Mouse (Mus musculus): ENCODE measurements around the gene Chchd6. TPM values are rescaled to one million over a fixed set of nuclear protein-coding genes. Genes with fewer than 3 reads are reported as not detected.

The Chchd6 gene
- polyA plus RNA-seq, 1 experiment from 2014 or later, result 115 TPM

DNA sequence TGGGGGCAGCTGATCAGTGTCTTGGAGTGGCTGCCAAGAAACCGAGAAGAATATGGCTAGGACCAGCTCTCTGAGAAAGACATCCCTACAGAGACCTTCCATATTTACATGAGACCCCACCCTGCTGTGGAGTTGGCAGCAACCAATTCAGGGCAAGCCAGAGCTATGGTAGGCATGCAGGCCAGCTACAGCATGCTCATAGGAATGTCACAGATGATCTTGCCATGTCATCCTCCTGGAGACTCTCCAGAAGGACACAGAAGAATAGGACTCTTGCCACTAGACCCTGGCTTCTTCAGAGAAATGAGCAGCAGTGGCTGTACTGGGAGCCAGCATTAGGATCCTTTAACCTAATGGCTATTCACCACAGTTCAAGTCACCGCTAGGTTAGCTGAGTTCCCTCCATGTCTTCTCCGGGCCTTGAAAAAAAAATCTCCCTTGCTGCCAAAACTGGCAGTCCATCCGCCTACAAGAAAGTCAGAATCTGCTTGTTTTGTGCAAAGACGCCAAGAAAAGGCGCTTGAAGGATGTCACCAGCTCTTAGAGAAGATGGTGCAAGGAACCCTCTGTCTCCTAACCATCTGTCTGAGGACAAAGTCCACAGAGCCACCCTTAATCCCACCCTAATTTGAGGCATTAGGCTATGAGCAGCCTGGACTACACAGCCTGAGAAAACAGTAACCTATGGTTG is 43.0 kb downstream of the Chchd6 start:
- Histone ChIP-seq H3K9me3 (no peaks in the 10 kb centered on the region), H3K4me1 (replicated peaks) (peaks cover 7% of the 10 kb centered on the region), H3K36me3 (no peaks in the 10 kb centered on the region), H3K27ac (replicated peaks) (no peak overlapping the region), H3K4me3 (no peak overlapping the region), H3K9ac (peak overlapping the region; percentile 8; the same call in 1 of the 2 replicates), H3K27me3 (no peaks in the 10 kb centered on the region), H3K4me2 (no peak overlapping the region)
- WGBS, result 93% methylated on average over 6 of the region's 6 CpGs
- 0 out of 2 replicates have a peak, but pooled peaks have one; percentile 34 for ATAC-seq (ENCODE audit: low read depth)

DNA sequence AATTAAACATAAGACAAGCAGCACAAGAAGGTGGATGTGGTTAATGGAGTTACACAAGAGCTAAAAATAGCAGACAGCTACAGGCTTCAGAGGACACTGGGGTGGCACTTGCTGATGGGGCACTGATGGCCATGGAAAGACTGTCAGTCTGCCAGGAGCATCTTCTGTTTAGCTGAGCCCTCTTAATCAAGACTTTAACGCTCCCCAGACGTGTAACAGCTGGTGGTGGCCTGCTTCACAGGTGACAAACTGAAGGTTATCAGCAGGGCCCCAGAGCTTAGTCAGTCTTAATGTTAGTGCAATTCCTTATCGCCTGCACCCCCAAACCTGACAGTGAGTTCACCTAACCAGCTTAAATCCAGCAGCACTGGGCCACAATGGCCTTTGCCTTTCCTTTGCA is 46.3 kb downstream of the Chchd6 start:
- no peak overlapping the region for H3K4me2 ChIP-seq
- H3K27me3 ChIP-seq, result no peaks in the 10 kb centered on the region
- H3K9me3 ChIP-seq, result no peaks in the 10 kb centered on the region
- H3K36me3 ChIP-seq, result no peaks in the 10 kb centered on the region
- peaks cover 7% of the 10 kb centered on the region for H3K4me1 ChIP-seq (replicated peaks)
- H3K4me3 ChIP-seq, result no peak overlapping the region
- ATAC-seq (ENCODE audit: low read depth), result no peak
- WGBS, result 77% methylated on average over 3 of the region's 3 CpGs
- H3K27ac ChIP-seq (replicated peaks), result no peak overlapping the region
- no peak overlapping the region for H3K9ac ChIP-seq

DNA sequence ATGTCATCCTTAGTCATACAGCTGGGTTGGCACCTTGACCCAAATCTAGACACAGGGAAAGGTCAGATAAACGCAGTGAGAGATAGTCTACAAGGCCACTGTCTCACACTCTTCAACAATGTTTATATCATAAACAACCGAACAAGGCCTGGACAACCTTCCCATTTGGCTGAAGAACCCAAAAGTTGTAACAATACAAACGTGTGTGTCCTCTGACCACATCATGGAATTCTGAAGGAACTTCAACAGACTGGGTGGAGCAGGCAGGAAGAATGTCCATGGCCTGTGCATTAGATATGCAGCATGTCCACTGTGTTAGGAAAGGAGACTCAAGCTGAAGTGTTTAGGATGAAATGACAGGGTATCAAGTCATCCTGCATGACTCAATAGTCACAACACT is 47.5 kb downstream of the Chchd6 start:
- 88% methylated on average over 3 of the region's 3 CpGs for WGBS
- H3K9ac ChIP-seq, result no peak overlapping the region
- H3K36me3 ChIP-seq, result no peaks in the 10 kb centered on the region
- H3K4me1 ChIP-seq (replicated peaks), result peaks cover 3% of the 10 kb centered on the region
- H3K27me3 ChIP-seq, result no peaks in the 10 kb centered on the region
- H3K9me3 ChIP-seq, result no peaks in the 10 kb centered on the region
- H3K4me3 ChIP-seq, result no peak overlapping the region
- no peak overlapping the region for H3K27ac ChIP-seq (replicated peaks)
- no peak for ATAC-seq (ENCODE audit: low read depth)
- H3K4me2 ChIP-seq, result no peak overlapping the region

DNA sequence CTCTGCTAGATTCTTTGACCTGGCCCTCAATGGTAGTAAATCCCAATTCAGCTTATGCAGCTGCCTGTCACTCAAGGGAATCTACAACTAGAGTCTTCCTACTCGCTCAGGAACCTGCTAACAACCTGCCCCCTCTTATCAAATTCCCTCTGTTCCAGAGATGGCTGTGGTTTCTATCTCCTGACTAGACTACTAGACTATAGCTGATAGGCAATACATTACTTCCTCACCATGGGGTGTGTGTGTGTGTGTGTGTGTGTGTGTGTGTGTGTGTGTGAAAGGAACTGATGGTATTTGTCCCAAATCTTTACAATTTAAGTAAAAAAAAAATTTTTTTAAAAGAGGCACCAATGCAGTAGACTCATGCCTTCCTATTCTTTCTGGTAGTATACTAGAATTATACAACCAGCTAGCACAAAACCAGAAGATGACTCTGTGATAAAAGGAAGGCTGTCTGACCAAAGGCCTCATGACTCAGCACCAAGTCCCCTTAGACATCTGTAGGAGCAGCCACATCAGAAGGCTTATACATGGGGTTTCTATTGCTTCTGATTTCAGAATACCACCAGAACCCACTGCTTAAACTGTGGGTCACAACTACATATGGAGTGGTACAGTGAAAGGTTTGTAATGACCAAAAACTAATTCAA is 57.2 kb downstream of the Chchd6 start:
- no peaks in the 10 kb centered on the region for H3K4me1 ChIP-seq (replicated peaks)
- no peaks in the 10 kb centered on the region for H3K9me3 ChIP-seq
- no peak overlapping the region for H3K27ac ChIP-seq (replicated peaks)
- H3K4me2 ChIP-seq, result no peak overlapping the region
- WGBS, result 88% methylated on average over 1 of the region's 1 CpGs
- no peak for ATAC-seq (ENCODE audit: low read depth)
- no peaks in the 10 kb centered on the region for H3K27me3 ChIP-seq
- no peaks in the 10 kb centered on the region for H3K36me3 ChIP-seq
- no peak overlapping the region for H3K9ac ChIP-seq
- H3K4me3 ChIP-seq, result no peak overlapping the region

DNA sequence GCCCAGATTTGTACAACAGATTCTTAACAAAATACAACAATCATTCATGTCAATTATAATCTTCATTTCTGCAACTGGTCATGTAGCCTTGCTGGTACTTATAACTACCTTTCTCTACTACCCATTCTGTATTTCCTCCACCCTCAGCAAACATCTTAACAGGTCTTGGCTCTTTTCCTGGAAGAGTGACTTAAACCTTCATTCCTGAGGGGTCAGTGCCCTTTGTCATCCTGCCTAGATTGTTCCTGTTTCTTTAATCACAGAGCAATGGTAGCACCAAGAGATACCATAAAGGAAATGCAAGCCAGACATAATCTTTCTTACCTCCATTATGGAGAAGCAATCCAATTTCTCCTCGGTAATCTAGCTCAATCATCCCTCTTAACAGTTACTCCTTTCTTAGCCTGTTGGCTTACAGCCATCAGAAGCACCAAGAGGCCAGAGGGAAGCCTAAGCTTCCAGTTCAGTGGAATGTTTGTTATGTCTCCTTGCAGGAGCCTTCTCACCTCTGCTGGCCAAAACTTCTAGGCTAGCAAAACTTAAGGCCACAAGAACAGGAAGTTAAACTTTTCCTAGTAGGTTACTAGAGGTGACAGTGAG is 59.7 kb downstream of the Chchd6 start:
- Histone ChIP-seq H3K4me1 (replicated peaks) (no peaks in the 10 kb centered on the region), H3K4me2 (no peak overlapping the region), H3K27me3 (no peaks in the 10 kb centered on the region), H3K27ac (replicated peaks) (no peak overlapping the region), H3K4me3 (no peak overlapping the region), H3K36me3 (no peaks in the 10 kb centered on the region), H3K9ac (no peak overlapping the region), H3K9me3 (no peaks in the 10 kb centered on the region)
- WGBS, result 45% methylated on average over 1 of the region's 1 CpGs
- no peak for ATAC-seq (ENCODE audit: low read depth)

DNA sequence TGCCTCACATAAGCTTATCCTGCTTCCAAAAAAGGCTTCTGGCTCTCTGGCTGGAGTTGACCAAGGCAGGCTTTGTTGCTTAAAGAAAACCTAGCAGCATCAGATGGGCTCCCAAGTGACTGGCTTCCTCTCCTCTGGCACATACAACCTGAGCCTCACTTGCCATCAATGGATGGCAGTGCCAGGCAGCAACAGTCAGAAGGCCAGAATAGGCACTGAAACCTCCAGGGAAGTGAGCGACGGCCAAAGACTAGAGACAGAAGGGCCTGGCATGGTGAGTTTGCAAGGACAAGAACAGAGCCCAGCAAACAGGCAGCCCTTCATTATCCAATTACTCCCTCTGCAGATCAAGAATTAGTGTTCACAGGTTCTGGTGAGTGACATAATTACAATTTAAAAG is 70.7 kb downstream of the Chchd6 start:
- no peak for ATAC-seq (ENCODE audit: low read depth)
- no peaks in the 10 kb centered on the region for H3K4me1 ChIP-seq (replicated peaks)
- 79% methylated on average over 2 of the region's 2 CpGs for WGBS

DNA sequence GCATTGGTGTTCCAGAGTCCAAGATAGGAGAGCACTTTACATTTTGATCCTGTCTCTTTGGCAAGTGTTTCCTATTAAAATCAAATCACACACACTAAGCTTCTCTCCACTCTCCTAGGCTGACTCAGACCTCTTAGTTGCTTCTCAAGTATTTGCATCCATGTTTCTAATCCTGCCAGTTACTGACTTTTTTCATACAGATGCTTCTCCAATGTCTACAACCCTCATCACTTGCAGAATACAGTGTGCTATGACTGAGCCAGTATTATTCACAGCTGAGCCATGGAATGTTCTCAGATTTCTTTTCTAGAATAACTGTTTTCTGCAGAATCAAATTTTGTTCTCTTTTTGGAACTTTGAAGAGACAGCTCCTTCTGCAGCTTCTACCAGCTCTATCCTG is 85.3 kb downstream of the Chchd6 start:
- H3K4me2 ChIP-seq, result no peak overlapping the region
- H3K4me3 ChIP-seq, result no peak overlapping the region
- no peaks in the 10 kb centered on the region for H3K9me3 ChIP-seq
- ATAC-seq (ENCODE audit: low read depth), result no peak
- no peaks in the 10 kb centered on the region for H3K36me3 ChIP-seq
- no peak overlapping the region for H3K27ac ChIP-seq (replicated peaks)
- no peak overlapping the region for H3K9ac ChIP-seq
- H3K27me3 ChIP-seq, result no peaks in the 10 kb centered on the region
- H3K4me1 ChIP-seq (replicated peaks), result peaks cover 11% of the 10 kb centered on the region; the same call in 1 of the 2 replicates

More for the DNA sequence above, 70.7 kb downstream of the Chchd6 start:
- Histone ChIP-seq H3K9ac (no peak overlapping the region), H3K9me3 (no peaks in the 10 kb centered on the region), H3K4me2 (no peak overlapping the region), H3K27me3 (no peaks in the 10 kb centered on the region), H3K27ac (replicated peaks) (no peak overlapping the region), H3K4me3 (no peak overlapping the region), H3K36me3 (no peaks in the 10 kb centered on the region)

DNA sequence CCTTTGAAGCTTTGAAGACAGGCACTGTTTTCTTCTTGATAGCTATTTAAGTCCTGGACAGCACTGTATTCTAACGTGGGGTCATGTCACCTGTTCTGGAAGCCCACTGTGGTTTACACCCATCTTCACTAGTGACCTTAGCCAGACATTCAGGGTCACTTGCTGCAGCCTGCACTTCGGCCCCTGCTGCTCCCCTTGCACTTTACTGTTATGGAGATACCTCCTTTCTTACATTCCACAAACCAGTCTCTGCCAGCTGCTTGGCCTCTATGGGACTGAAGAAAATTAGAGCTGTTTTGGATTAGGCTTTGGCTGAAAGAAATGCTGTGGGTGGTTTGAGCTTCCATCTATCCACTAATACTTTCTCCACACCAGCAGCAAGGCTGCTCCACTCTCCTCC is 86.7 kb downstream of the Chchd6 start:
- no peaks in the 10 kb centered on the region for H3K9me3 ChIP-seq
- H3K36me3 ChIP-seq, result no peaks in the 10 kb centered on the region
- no peak overlapping the region for H3K4me3 ChIP-seq
- no peak overlapping the region for H3K4me2 ChIP-seq
- no peak for ATAC-seq (ENCODE audit: low read depth)
- H3K4me1 ChIP-seq (replicated peaks), result peaks cover 11% of the 10 kb centered on the region; the same call in 1 of the 2 replicates
- H3K9ac ChIP-seq, result no peak overlapping the region
- 70% methylated on average over 2 of the region's 2 CpGs for WGBS
- H3K27me3 ChIP-seq, result no peaks in the 10 kb centered on the region
- no peak overlapping the region for H3K27ac ChIP-seq (replicated peaks)

DNA sequence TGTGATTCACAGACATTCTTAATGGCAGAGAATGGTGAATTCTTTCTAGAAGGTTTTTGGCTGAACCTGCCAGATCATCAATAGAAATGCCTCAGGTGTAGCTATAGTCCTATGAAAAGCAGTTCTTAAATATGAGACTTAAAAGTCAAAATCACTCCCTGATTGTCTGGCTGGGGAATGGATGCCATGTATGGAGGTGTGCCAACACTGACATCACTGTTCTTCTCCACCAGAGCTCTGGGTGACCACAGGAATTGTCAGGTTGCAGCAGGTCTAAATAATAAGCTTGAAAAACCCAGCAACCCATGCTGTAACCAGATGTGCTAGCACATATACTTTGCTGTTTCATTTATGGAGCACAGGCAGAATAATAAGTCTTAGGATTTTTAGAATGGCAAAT is 87.2 kb downstream of the Chchd6 start:
- Histone ChIP-seq H3K4me3 (no peak overlapping the region), H3K27ac (replicated peaks) (no peak overlapping the region)
- no peak for ATAC-seq (ENCODE audit: low read depth)

DNA sequence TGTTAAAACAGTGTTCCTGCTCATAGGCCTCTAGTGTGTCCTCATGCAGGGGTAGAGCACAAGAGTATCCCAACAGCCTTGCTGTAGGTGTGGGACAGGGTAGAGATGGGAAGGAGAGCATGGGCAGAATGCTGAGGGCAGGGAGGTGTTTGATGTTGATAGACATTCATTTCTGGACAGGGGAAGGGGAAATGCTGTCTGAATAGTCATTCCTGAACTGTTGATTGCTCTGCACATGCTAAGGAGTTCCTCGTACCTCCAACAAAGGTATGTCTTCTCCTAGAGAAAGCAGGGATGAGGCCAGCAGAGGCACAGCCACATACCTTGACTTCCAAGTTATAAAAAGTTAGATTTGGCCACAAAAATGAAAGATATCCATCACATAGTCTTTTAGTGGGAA is 95.5 kb downstream of the Chchd6 start:
- H3K9ac ChIP-seq, result no peak overlapping the region
- H3K36me3 ChIP-seq, result no peaks in the 10 kb centered on the region
- H3K4me2 ChIP-seq, result no peak overlapping the region
- no peak for ATAC-seq (ENCODE audit: low read depth)
- no peaks in the 10 kb centered on the region for H3K27me3 ChIP-seq
- H3K4me1 ChIP-seq (replicated peaks), result 0 out of 2 replicates have a peak, but pooled peaks cover 7% of the 10 kb centered on the region
- H3K4me3 ChIP-seq, result no peak overlapping the region
- no peak overlapping the region for H3K27ac ChIP-seq (replicated peaks)
- no peaks in the 10 kb centered on the region for H3K9me3 ChIP-seq
- 94% methylated on average over 1 of the region's 1 CpGs for WGBS

More for the DNA sequence above, 87.2 kb downstream of the Chchd6 start:
- no peak overlapping the region for H3K9ac ChIP-seq
- peaks cover 11% of the 10 kb centered on the region; the same call in 1 of the 2 replicates for H3K4me1 ChIP-seq (replicated peaks)
- no peaks in the 10 kb centered on the region for H3K36me3 ChIP-seq
- no peaks in the 10 kb centered on the region for H3K27me3 ChIP-seq
- no peak overlapping the region for H3K4me2 ChIP-seq
- H3K9me3 ChIP-seq, result no peaks in the 10 kb centered on the region

DNA sequence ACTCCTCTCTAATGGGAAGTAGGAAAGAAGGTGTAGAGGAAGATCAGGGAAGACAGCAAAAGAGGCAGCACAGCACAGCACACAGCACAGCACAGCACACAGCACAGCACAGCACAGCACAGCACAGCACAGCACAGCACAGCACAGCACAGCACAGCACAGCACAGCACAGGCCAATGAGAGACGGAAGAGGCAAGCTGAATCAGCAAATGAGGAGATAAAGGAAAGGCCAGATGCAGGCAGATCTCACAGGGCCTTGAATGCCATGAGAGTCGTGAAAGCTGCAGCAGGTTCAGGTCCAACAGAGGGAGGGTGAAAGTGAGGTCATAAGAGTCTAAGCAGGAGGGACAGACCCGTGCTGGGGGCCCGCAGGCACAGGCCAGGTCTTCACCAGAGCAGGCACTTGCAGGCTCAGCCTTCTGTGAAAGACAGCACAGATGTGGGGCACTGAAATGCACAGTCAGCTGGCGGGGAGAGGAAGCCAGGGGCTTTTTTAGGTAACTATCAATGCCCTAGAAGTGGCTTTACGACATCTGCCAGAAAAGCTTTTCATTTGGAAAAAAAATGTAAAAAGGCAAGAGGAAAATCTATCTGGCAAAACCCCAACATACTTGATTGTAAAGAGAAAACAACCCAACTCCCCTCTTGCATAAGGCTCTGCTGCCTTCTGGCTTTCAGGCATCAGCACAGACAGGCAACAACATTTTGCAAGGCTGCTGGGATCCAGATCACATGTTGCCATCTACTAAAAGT is 96.5 kb downstream of the Chchd6 start:
- Histone ChIP-seq H3K4me1 (replicated peaks) (0 out of 2 replicates have a peak, but pooled peaks cover 7% of the 10 kb centered on the region), H3K9me3 (no peaks in the 10 kb centered on the region), H3K9ac (no peak overlapping the region), H3K4me2 (no peak overlapping the region), H3K27ac (replicated peaks) (no peak overlapping the region), H3K36me3 (no peaks in the 10 kb centered on the region), H3K27me3 (no peaks in the 10 kb centered on the region), H3K4me3 (no peak overlapping the region)
- 47% methylated on average over 6 of the region's 6 CpGs for WGBS
- no peak for ATAC-seq (ENCODE audit: low read depth)

DNA sequence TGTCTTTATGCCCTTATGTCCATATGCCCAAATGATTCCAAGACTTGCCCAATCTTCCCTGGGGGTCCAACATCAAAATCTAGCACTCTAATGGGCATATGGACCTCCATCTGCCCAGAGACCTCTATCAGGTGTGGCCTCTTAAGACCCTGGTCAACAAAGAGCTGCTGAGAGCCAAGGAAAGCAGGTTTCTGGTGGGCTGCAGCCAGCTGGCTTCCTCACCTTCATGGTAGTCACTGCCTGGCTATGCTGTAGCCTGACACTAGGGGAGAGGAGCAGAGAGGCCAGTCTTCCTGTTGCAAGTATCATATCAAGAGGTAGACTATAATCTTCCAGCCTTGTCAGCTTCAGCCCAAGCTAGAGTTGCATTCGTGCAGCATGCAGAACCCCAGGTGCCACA is 98.5 kb downstream of the Chchd6 start:
- H3K9me3 ChIP-seq, result no peaks in the 10 kb centered on the region
- no peak overlapping the region for H3K4me3 ChIP-seq
- no peaks in the 10 kb centered on the region for H3K27me3 ChIP-seq
- no peak overlapping the region for H3K27ac ChIP-seq (replicated peaks)
- H3K9ac ChIP-seq, result no peak overlapping the region
- no peak for ATAC-seq (ENCODE audit: low read depth)
- WGBS, result 88% methylated on average over 1 of the region's 1 CpGs
- no peak overlapping the region for H3K4me2 ChIP-seq
- H3K36me3 ChIP-seq, result no peaks in the 10 kb centered on the region
- H3K4me1 ChIP-seq (replicated peaks), result 0 out of 2 replicates have a peak, but pooled peaks cover 7% of the 10 kb centered on the region

Data from neural tube, embryonic 13.5 days (tissue).